Mouse (Mus musculus) Patski (cell line): ENCODE results near the gene Armcx3. TPM values are rescaled to one million over a fixed set of nuclear protein-coding genes. Genes with fewer than 3 reads are reported as not detected.
"Not testable (repeated sequence)": the region's sequence is repeated elsewhere in the genome, so short reads cannot be mapped to it uniquely, and the experiment has no call there.

ENCODE experiments used
- ATAC-seq: fragments of 100-300 bp; one replicate; pipeline ENCODE4 v1.8.0; 2021
- CTCF ChIA-PET: fragments of 350-600 bp; sonication (Branson Sonifier 250); formaldehyde crosslinking; loops from one replicate; lab custom pipeline; 2022; ENCODE audit warnings: inconsistent platforms; lab: Charles Lee
- POLR2A ChIA-PET: fragments of 350-600 bp; sonication (Branson Sonifier 250); formaldehyde crosslinking; loops from one replicate; lab custom pipeline; 2022; ENCODE audit warnings: antibody characterized with exemption, inconsistent platforms; lab: Charles Lee
- DNase-seq: peaks from one replicate; pipeline ENCODE4 v3.0.0-alpha.2; 2011; ENCODE audit warnings: low read depth, low spot score
- H3K27me3 ChIP-seq: fragments of 371-371 bp; one replicate; pipeline ENCODE4 v1.5.1; 2021
- CTCF ChIP-seq: fragments of 100-300 bp; IDR thresholded peaks from one replicate; pipeline ENCODE4 v1.5.1; 2021
- in situ Hi-C: fragments of 300-500 bp; cut with MboI; formaldehyde crosslinking; loops from 3 replicates; pipeline ENCODE4 v1.11.1; 2018; ENCODE audit warnings: low pct_unique_long_range_greater_than_20kb, mixed read lengths
- polyA plus RNA-seq: library from polyadenylated mRNA; unstranded; gene quantifications from one replicate; pipeline ENCODE4 v1.2.3, GENCODE M21; 2021

Armcx3 gene
- polyA plus RNA-seq = 37.4 TPM

- ATAC-seq = peak; percentile 60
- POLR2A ChIA-PET = no interaction called here
- CTCF ChIA-PET = interaction anchor here (1.3 kb wide), 1 partner anchor 27 kb away, joined by 3 read pairs; no protein-coding TSS in a partner anchor
- DNase-seq = no peak
- no peak for TF ChIP-seq CTCF
- peaks cover 18% of the 10 kb centered on the region for H3K27me3 ChIP-seq
- in situ Hi-C loops = no loop called here
These were observed at the start of gene Armcx3 for GRCm38 (mm10) chrX:134756434-134757292. Armcx3 (plus strand) TSS chrX:134756595.

DNA sequence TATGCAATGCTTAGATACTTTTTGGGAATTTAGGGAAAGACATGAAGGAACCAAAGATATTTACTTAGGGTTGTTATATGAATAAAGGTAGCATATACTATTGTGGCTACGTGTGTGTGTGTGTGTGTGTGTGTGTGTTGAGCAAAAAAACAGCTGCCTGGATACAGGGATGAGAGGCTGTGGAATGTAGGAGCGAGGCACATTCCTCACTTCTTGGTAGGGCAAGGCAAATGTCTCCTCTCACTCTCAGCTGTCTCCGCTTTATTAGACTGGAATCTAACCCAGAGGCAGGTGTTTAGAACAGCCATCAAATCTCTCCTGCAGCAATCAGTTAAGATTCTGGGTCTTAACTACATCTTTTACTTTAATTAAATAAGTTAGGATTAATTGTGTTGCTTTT is 39.5 kb upstream of the Armcx3 start:
- DNase-seq (no peak), ATAC-seq (no peak)
- peaks cover 35% of the 10 kb centered on the region for H3K27me3 ChIP-seq
- no peak for TF ChIP-seq CTCF
- ChIA-PET POLR2A (no interaction called here), CTCF (no interaction called here)
- in situ Hi-C loops = no loop called here

- DNase-seq = no peak
- peaks cover 39% of the 10 kb centered on the region for H3K27me3 ChIP-seq
- TF ChIP-seq CTCF = no peak
- ChIA-PET POLR2A (no interaction called here), CTCF (no interaction called here)
- in situ Hi-C loops = no loop called here
- no peak for ATAC-seq
These were observed 38.6 kb upstream of the Armcx3 start, which contains the start of gene Armcx1 for GRCm38 (mm10) chrX:134717752-134718308. Armcx1 (plus strand) TSS chrX:134717963.

GRCm38 (mm10) chrX:134718524-134718923 is 37.9 kb upstream of the Armcx3 start:
- peaks cover 37% of the 10 kb centered on the region for H3K27me3 ChIP-seq
- TF ChIP-seq CTCF = no peak
- ChIA-PET CTCF (no interaction called here), POLR2A (no interaction called here)
- in situ Hi-C loops = no loop called here
- DNase-seq = no peak
- no peak for ATAC-seq

DNA sequence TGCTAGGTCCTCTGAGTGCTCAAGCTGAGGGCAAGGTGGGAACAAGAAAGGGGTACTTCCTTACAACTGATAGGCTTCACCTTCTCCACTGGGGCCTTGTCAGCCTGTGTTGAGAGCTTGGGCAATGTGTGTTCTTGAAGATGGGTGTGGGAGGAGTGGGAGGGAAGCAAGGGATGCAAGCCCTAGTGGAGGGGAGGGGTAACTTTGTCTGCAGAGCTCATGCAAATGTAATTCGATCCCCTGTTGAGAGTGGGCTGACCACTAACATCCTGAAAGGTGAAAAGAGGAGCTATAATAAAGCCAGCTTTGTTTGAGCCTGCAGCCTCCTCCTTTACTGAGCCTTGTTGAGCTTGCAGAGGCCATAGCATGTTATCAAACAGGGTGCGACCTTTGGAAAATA is 32.6 kb upstream of the Armcx3 start:
- DNase-seq, CTCF ChIA-PET, POLR2A ChIA-PET, in situ Hi-C loops, ATAC-seq: not testable (repeated sequence)
- peaks cover 34% of the 10 kb centered on the region for H3K27me3 ChIP-seq

DNA sequence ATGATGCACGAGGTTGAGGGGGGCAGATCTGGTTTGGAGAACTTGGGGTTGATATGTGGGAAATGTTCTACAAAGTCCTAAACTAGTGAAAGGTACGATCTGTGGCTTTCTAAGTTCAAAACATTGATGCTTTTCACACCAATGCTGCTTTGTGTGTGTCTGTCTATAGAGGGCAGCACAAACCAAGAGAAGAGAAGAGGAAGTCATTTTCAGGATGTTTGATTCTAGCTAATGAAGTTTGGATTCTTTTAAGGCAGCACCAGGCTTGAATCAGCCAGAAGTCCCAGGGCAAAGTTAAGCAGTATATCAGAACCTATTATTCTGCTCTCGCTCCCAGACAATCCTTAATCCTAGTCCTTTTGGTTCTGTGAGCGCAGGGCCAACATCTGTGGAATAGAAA is 26.6 kb upstream of the Armcx3 start:
- POLR2A ChIA-PET = no interaction called here
- ATAC-seq (peak; percentile 17), DNase-seq (no peak)
- peaks cover 42% of the 10 kb centered on the region for H3K27me3 ChIP-seq
- in situ Hi-C loops = loop anchor here (5.0 kb wide), 1 partner anchor 183 kb away; no protein-coding TSS in a partner anchor
- TF ChIP-seq CTCF = peak; percentile 70
- CTCF ChIA-PET = interaction anchor here (0.6 to 1.7 kb wide), 11 partner anchors 13 to 217 kb away, joined by 3 to 7 read pairs (median 3); partner anchors contain the start of gene Armcx3

- no peak for TF ChIP-seq CTCF
- ATAC-seq = no peak
- H3K27me3 ChIP-seq = peaks cover 50% of the 10 kb centered on the region
These were observed 18.6 kb upstream of the Armcx3 start for GRCm38 (mm10) chrX:134737796-134738195.

DNA sequence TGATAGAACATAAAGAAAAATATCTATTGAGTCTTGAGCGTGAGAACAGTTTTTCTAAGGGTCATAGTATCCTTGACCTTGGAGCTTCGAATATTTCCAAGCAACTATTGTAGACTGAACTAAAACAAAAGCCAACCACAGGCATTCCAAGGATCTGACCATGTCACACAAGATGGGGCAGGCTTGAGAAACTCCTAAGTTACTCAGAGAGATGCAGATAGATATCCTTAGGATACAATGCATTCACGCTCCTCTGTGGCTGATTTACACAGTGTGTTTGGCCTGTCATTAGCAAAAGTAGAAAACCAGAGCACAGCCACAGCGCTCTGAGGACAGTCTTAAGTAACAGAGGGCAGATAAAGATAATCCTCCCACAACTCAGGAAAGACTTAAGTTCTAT is 17.2 kb upstream of the Armcx3 start:
- in situ Hi-C loops = no loop called here
- ATAC-seq = peak; percentile 96
- H3K27me3 ChIP-seq = peaks cover 55% of the 10 kb centered on the region
- TF ChIP-seq CTCF = no peak
- POLR2A ChIA-PET = no interaction called here
- peak; percentile 20 for DNase-seq
- CTCF ChIA-PET = interaction anchor here (1.5 kb wide), 1 partner anchor 29 kb away, joined by 3 read pairs; no protein-coding TSS in a partner anchor

More at GRCm38 (mm10) chrX:134737796-134738195, 18.6 kb upstream of the Armcx3 start:
- no peak for DNase-seq
- ChIA-PET POLR2A (interaction anchor here (0.6 kb wide), 1 partner anchor 152 kb away, joined by 3 read pairs; no protein-coding TSS in a partner anchor), CTCF (interaction anchor here (1.3 kb wide), 1 partner anchor 29 kb away, joined by 3 read pairs; no protein-coding TSS in a partner anchor)
- in situ Hi-C loops = no loop called here

GRCm38 (mm10) chrX:134741862-134742261 is 14.5 kb upstream of the Armcx3 start:
- CTCF ChIA-PET = interaction anchor here (1.7 kb wide), 1 partner anchor 11 kb away, joined by 4 read pairs; no protein-coding TSS in a partner anchor

GRCm38 (mm10) chrX:134746459-134746858 is 9.9 kb upstream of the Armcx3 start:
- DNase-seq (no peak), ATAC-seq (no peak)
- no peak for TF ChIP-seq CTCF
- peaks cover 36% of the 10 kb centered on the region for H3K27me3 ChIP-seq
- ChIA-PET POLR2A (interaction anchor here (0.5 kb wide), 1 partner anchor 449 kb away, joined by 3 read pairs; no protein-coding TSS in a partner anchor), CTCF (interaction anchor here (1.0 to 1.5 kb wide), 2 partner anchors 165 to 167 kb away, joined by 4 to 6 read pairs; no protein-coding TSS in a partner anchor)
- in situ Hi-C loops = no loop called here

More at GRCm38 (mm10) chrX:134741862-134742261, 14.5 kb upstream of the Armcx3 start:
- in situ Hi-C loops = no loop called here
- POLR2A ChIA-PET = no interaction called here
- TF ChIP-seq CTCF = no peak
- ATAC-seq = no peak
- peaks cover 46% of the 10 kb centered on the region for H3K27me3 ChIP-seq
- no peak for DNase-seq
